25 mouse cellular contexts compared by ENCODE assay signal in the genomic region with DNA sequence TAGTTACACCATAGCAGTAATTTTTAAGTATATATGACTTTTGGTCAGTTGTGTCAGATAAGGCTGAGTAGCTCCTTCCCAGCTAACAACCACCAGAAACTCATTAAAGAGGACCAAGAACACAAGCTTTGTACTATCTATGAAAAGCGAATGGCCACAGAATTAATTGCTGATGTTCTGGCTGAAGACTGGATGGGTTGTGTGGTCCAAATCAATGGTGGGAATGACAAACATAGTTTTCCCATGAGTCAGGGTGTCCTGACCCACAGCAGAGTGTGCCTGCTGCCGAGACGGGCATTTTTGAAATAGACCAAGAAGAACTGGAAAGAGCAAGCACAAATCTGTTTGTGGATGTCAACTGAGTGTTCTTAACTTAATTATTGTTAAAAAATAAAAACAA.
"Had no signal": no experiment of that assay in that cellular context is flagged by ENCODE, and none has a peak within 500 bp of the region (broad histone marks: within the 10 kb centered on the region; RNA-seq: fewer than 3 reads in every experiment).

No protein-coding gene starts in this region.

- H3K4me3 ChIP-seq: kidney, embryonic 15.5 days; left cerebral cortex, adult 2 months; limb, embryonic 12.5 days; limb, embryonic 15.5 days; lung, embryonic 15.5 days; midbrain, embryonic 12.5 days; midbrain, embryonic 15.5 days; myocyte; neural tube, embryonic 13.5 days; stomach, embryonic 15.5 days had no signal

- H3K4me2 ChIP-seq: kidney, embryonic 15.5 days; limb, embryonic 12.5 days; limb, embryonic 15.5 days; liver, embryonic 11.5 days; lung, embryonic 15.5 days; midbrain, embryonic 12.5 days; midbrain, embryonic 15.5 days; neural tube, embryonic 13.5 days; stomach, embryonic 15.5 days had no signal

- H3K9me3 ChIP-seq: kidney, embryonic 15.5 days; limb, embryonic 12.5 days; limb, embryonic 15.5 days; lung, embryonic 15.5 days; midbrain, embryonic 12.5 days; midbrain, embryonic 15.5 days; neural tube, embryonic 13.5 days; stomach, embryonic 15.5 days had no signal

- H3K27ac ChIP-seq: kidney, embryonic 15.5 days; left cerebral cortex, adult 2 months; limb, embryonic 12.5 days; limb, embryonic 15.5 days; liver, embryonic 14.5 days; lung, embryonic 15.5 days; midbrain, embryonic 12.5 days; midbrain, embryonic 15.5 days; neural tube, embryonic 13.5 days; stomach, embryonic 15.5 days had no signal

- H3K4me1 ChIP-seq: kidney, embryonic 15.5 days; limb, embryonic 12.5 days; limb, embryonic 15.5 days; lung, embryonic 15.5 days; midbrain, embryonic 12.5 days; neural tube, embryonic 13.5 days had no signal

- ATAC-seq: liver, postnatal 0 days; midbrain, embryonic 15.5 days had no signal

- H3K9ac ChIP-seq: kidney, embryonic 15.5 days; limb, embryonic 12.5 days; limb, embryonic 15.5 days; liver, embryonic 14.5 days; liver, postnatal 0 days; lung, embryonic 15.5 days; midbrain, embryonic 12.5 days; midbrain, embryonic 15.5 days; neural tube, embryonic 13.5 days; stomach, embryonic 15.5 days had no signal

- DNase-seq: kidney, adult 11 months; kidney, adult 8-10 months; kidney, postnatal 10 days; kidney, postnatal 4 days; layer of hippocampus, postnatal 36 days; left cerebral cortex, postnatal 4 days; liver, postnatal 0 days; lung, postnatal 10 days; lung, postnatal 36 days; retina, postnatal 1 day; right cerebral cortex, postnatal 25 days; spleen, adult 18-20 months; thymus, postnatal 25 days had no signal

- H3K36me3 ChIP-seq: kidney, embryonic 15.5 days; limb, embryonic 12.5 days; limb, embryonic 15.5 days; lung, embryonic 15.5 days; midbrain, embryonic 12.5 days; midbrain, embryonic 15.5 days had no signal

- H3K27me3 ChIP-seq: kidney, embryonic 15.5 days; limb, embryonic 12.5 days; limb, embryonic 15.5 days; lung, embryonic 15.5 days; midbrain, embryonic 12.5 days; midbrain, embryonic 15.5 days; neural tube, embryonic 13.5 days; stomach, embryonic 15.5 days had no signal
